21 mouse cellular contexts compared by ENCODE assay signal in the genomic region with DNA sequence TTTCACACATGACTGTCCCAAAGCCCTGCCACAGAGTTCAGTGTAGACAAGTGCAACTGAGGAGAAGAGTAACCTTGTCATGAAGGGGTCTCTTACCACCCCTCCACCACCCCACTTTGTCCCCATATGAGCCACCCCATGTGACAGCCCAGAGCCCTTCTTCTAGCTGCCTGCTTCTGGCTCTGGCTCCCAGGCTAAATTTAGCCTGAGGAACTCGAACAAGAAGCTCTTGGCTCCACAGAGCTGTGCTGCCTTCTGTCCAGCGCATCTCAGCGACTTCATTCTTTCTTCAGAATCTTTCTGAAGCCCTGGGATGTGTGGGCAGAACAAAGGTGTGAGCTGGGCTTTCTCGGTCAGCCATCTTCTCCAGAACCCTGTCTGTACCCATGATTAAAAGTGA.
DNase-seq lines count a peak whose midpoint lies in the region; ATAC-seq and TF ChIP-seq lines count a peak whose summit lies in the region.
"Had no signal": no experiment of that assay in that cellular context is flagged by ENCODE, and none has a peak within 500 bp of the region (broad histone marks: within the 10 kb centered on the region; RNA-seq: fewer than 3 reads in every experiment).

No protein-coding gene starts in this region.

- H3K9me3 ChIP-seq in heart, embryonic 13.5 days = peaks cover 14% of the 10 kb centered on the region
- H3K9me3 ChIP-seq in liver, postnatal 0 days (ENCODE audit: low read length) = peaks cover 3% of the 10 kb centered on the region; the same call in 1 of the 2 replicates
- H3K9me3 ChIP-seq: intestine, embryonic 15.5 days; limb, embryonic 10.5 days; neural tube, embryonic 12.5 days; stomach, embryonic 15.5 days had no signal

- no peak overlapping the region for H3K27ac ChIP-seq in heart, embryonic 13.5 days (replicated peaks)
- H3K27ac ChIP-seq in bone marrow macrophage, adult 2 months (ENCODE audit: insufficient read depth, low read depth, low read length) = peak overlapping the region; percentile 37
- no peak overlapping the region for H3K27ac ChIP-seq in liver, postnatal 0 days (ENCODE audit: low read depth)
- H3K27ac ChIP-seq: embryonic facial prominence, embryonic 13.5 days; gastrocnemius, adult 2 months; hindbrain, embryonic 14.5 days; intestine, embryonic 15.5 days; limb, embryonic 10.5 days; neural tube, embryonic 12.5 days; stomach, embryonic 15.5 days had no signal

- intact Hi-C loops in left cerebral cortex, postnatal 36 days (cut with DNase I) = no loop called here

- peaks cover 11% of the 10 kb centered on the region for H3K4me1 ChIP-seq in heart, embryonic 13.5 days
- H3K4me1 ChIP-seq in bone marrow macrophage, adult 2 months (ENCODE audit: control insufficient read depth, insufficient read depth, low read length) = peaks cover 40% of the 10 kb centered on the region
- no peaks in the 10 kb centered on the region for H3K4me1 ChIP-seq in liver, postnatal 0 days (ENCODE audit: insufficient read depth)
- H3K4me1 ChIP-seq: embryonic facial prominence, embryonic 13.5 days; intestine, embryonic 15.5 days; limb, embryonic 10.5 days; neural tube, embryonic 12.5 days; stomach, embryonic 15.5 days had no signal

- no peaks in the 10 kb centered on the region for H3K27me3 ChIP-seq in heart, embryonic 13.5 days (replicated peaks)
- H3K27me3 ChIP-seq in liver, postnatal 0 days (ENCODE audit: insufficient read depth, low read length) = no peaks in the 10 kb centered on the region
- H3K27me3 ChIP-seq: embryonic facial prominence, embryonic 13.5 days; intestine, embryonic 15.5 days; neural tube, embryonic 12.5 days; stomach, embryonic 15.5 days had no signal

- H3K4me3 ChIP-seq in heart, embryonic 13.5 days = no peak overlapping the region
- no peak overlapping the region for H3K4me3 ChIP-seq in bone marrow macrophage, adult 2 months (ENCODE audit: insufficient read depth, low read length)
- no peak overlapping the region for H3K4me3 ChIP-seq in liver, postnatal 0 days (ENCODE audit: low read depth, low read length)
- H3K4me3 ChIP-seq: embryonic facial prominence, embryonic 13.5 days; gastrocnemius, adult 2 months; intestine, embryonic 15.5 days; limb, embryonic 10.5 days; neural tube, embryonic 12.5 days; stomach, embryonic 15.5 days had no signal

- no peak for TF ChIP-seq EP300 in liver, postnatal 0 days (IDR thresholded peaks at IDR 0.05; ENCODE audit: low read depth)

- peak overlapping the region; percentile 35; the same call in 1 of the 2 replicates for H3K4me2 ChIP-seq in heart, embryonic 13.5 days
- H3K4me2 ChIP-seq in liver, postnatal 0 days (ENCODE audit: low read depth, low read length) = no peak overlapping the region
- H3K4me2 ChIP-seq: embryonic facial prominence, embryonic 13.5 days; hindbrain, embryonic 14.5 days; intestine, embryonic 15.5 days; liver, embryonic 11.5 days; lung, embryonic 14.5 days; midbrain, embryonic 11.5 days; neural tube, embryonic 12.5 days; stomach, embryonic 15.5 days had no signal

- DNase-seq in cerebellum, adult 18-20 months = peak; percentile 51 to 59
- DNase-seq in cerebellum, adult 11-12 months = no peak
- DNase-seq in heart, adult 8-10 months (ENCODE audit: low spot score) = no peak
- DNase-seq in left cerebral cortex, postnatal 36 days (ENCODE audit: low spot score in 2 of 2) = peak; percentile 54 to 70
- no peak for DNase-seq in liver, postnatal 0 days
- DNase-seq: adrenal gland, adult 2 months; gastrocnemius, adult 2 months; lung, embryonic 14.5 days; lung, postnatal 4 days had no signal

- H3K36me3 ChIP-seq in heart, embryonic 13.5 days = no peaks in the 10 kb centered on the region
- no peaks in the 10 kb centered on the region for H3K36me3 ChIP-seq in liver, postnatal 0 days (replicated peaks; ENCODE audit: insufficient read depth, low read length)
- H3K36me3 ChIP-seq: embryonic facial prominence, embryonic 13.5 days; intestine, embryonic 15.5 days; limb, embryonic 10.5 days; stomach, embryonic 15.5 days had no signal

- no peak for TF ChIP-seq CTCF in bone marrow macrophage, adult 2 months (IDR thresholded peaks at IDR 0.05; ENCODE audit: low read depth, low read length)
- no peak for TF ChIP-seq CTCF in liver, postnatal 0 days (IDR thresholded peaks at IDR 0.05; ENCODE audit: low read depth)

- 37% methylated on average over 4 of the region's 4 CpGs for WGBS in heart, embryonic 13.5 days
- 55% methylated on average over 4 of the region's 4 CpGs for WGBS in liver, postnatal 0 days (ENCODE audit: insufficient replicate concordance)

- no peak overlapping the region for H3K9ac ChIP-seq in heart, embryonic 13.5 days
- H3K9ac ChIP-seq in liver, postnatal 0 days (replicated peaks) = no peak overlapping the region
- H3K9ac ChIP-seq: embryonic facial prominence, embryonic 13.5 days; hindbrain, embryonic 14.5 days; intestine, embryonic 15.5 days; lung, embryonic 14.5 days; neural tube, embryonic 12.5 days; stomach, embryonic 15.5 days had no signal

- ATAC-seq in heart, embryonic 13.5 days (ENCODE audit: extremely low read depth, insufficient number of reproducible peaks, low FRiP score, low TSS enrichment) = no peak
- no peak for ATAC-seq in megakaryocyte progenitor cell, adult 5-6 weeks (replicated peaks; ENCODE audit: poor library complexity)
- no peak for ATAC-seq in liver, postnatal 0 days
- ATAC-seq: forebrain, embryonic 16.5 days; intestine, embryonic 15.5 days had no signal

- no peak for TF ChIP-seq POLR2A in bone marrow macrophage, adult 2 months (IDR thresholded peaks at IDR 0.05; ENCODE audit: borderline replicate concordance, low read depth, low read length)

Comparison
In these comparisons a context has a peak if more than half of its experiments do, and no peak if none do; other contexts are left out.
1. DNase-seq: peak in cerebellum, adult 18-20 months (2 of 2) and left cerebral cortex, postnatal 36 days (2 of 2); none in cerebellum, adult 11-12 months (single experiment), heart, adult 8-10 months (single experiment) and liver, postnatal 0 days (single experiment).